Mouse (Mus musculus): ENCODE results near the gene Pik3r1. TPM values are rescaled to one million over a fixed set of nuclear protein-coding genes. Genes with fewer than 3 reads are reported as not detected.
A peak's percentile ranks its signal among the peaks of the same experiment; 100 is the strongest.

Gene Pik3r1
- polyA plus RNA-seq, 3 experiments from 2014 or later, result 78.0 to 94.8 (median 90.1) TPM

GRCm38 (mm10) chr13:101766605-101767012 lies 1.4 kb downstream of the Pik3r1 start:
- no peak for ATAC-seq

GRCm38 (mm10) chr13:101765976-101766375 lies 2.0 kb downstream of the Pik3r1 start:
- ATAC-seq, result no peak

- ATAC-seq, result no peak
Measured at GRCm38 (mm10) chr13:101764111-101764510, 3.9 kb downstream of the Pik3r1 start.

DNA sequence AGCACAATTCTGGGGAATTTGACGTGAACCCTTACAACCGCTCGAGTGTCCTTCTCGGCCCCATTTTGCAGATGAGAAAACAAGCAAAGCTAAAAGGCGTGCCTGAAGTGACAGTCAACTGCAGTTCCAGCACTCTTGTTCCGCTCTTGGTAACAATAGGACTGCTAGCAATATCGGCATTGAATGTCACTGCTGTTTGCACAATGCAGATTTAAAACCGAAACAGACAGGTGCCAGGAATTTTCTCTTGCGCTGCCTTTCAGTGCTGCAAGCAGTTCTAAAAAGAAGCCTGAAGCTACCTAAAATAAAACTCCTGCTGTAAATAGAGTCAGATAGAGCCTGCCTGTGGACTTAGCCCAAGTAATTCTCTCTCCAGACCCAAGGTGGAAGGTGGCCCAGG lies 4.3 kb downstream of the Pik3r1 start:
- ATAC-seq, result no peak

- ATAC-seq, result no peak
Measured at GRCm38 (mm10) chr13:101763149-101763548, 4.9 kb downstream of the Pik3r1 start.

DNA sequence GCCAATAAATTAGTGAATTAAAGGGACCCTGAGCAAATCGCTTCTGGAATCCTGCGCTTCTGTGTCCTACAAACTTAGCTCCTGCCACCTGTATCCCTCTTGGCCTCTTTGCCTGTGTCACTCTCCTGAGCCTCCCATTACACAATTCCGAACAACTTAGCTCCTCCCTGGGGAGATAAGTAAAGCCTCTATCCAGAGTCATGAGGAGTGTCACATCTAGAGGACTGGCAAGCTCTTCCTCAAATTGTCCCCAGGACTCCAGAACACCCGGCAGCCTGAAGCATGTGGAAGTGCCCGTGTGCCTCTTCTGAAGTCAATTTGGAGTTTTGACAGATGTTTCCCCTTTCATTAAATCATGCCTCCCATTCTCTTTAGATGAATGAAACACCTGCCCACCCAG lies 6.4 kb downstream of the Pik3r1 start:
- ATAC-seq, result no peak

DNA sequence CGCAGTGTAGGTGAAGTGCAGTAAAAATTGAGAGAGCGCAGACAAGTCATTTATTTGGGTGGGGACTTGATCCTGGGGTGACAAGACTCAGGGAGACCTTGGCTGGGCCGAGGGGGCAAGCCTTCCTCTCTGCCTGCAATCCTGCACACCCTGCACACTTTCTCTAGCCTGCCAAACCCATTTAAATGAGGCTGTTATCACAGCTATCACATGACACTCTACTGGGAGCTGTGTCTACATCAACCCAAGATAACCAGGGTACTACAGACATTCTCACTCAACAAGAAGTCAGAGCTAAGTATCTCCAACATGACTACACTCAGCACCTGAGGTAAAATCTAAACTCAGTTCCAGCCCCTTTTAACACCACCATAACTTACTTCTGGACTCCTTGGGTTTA lies 7.1 kb downstream of the Pik3r1 start:
- no peak for ATAC-seq

DNA sequence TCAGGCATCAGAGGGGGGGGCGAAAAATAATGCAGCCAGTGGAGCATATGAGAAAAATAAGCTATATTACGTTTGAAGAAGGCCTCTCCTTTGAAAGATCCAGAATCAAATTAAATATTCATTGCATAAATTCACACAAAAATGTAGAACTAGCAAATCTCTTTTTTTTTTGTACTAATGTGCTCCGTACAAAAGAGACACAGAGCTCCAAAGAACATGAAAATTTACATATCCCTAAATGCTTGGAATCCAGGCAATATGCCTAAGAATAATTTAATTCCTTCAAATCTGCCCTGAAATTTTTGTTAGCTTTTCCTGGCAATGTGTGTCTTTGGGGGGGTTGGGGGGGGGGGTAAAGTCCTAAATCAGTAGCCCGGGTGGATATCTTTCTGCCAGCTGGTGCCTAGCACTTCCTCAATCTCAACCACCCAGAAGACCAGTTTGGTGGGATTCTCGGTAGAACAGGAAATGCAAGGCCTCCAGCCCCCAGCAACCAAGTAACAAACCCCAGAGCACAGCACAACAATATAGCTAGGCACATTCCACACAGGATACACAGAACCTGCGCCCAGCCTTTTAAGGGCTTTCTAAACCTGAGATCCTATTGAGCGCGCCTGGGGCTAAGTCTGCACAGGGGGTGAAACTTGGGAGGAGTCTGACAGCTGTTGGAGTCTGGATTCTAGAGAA lies 7.9 kb downstream of the Pik3r1 start:
- ATAC-seq, result peak; percentile 37

- ATAC-seq, result peak; percentile 57
Measured at GRCm38 (mm10) chr13:101759281-101759871, 8.6 kb downstream of the Pik3r1 start.

- no peak for ATAC-seq
Measured at GRCm38 (mm10) chr13:101757801-101758422, 10.1 kb downstream of the Pik3r1 start.

DNA sequence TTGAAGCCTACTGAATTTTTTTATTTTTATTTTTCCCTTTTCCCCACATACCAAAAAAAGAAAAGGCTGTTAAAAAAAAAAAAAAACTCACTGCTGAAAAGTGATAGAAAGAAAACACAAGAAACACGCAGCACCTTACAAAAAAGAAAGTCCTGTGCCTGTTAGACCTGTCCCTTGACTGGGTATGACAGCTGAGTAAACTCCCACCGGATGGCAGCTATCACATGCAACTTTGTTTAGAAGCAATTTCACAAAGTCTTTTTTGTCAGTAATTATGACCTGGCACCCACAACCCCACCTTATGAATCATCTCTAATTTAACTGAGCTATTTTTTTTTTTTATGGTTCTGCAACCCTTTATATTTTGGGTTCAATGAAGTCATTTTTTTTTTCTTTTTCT lies 12.8 kb downstream of the Pik3r1 start:
- no peak for ATAC-seq

- ATAC-seq, result no peak
Measured at GRCm38 (mm10) chr13:101753639-101754038, 14.4 kb downstream of the Pik3r1 start.

DNA sequence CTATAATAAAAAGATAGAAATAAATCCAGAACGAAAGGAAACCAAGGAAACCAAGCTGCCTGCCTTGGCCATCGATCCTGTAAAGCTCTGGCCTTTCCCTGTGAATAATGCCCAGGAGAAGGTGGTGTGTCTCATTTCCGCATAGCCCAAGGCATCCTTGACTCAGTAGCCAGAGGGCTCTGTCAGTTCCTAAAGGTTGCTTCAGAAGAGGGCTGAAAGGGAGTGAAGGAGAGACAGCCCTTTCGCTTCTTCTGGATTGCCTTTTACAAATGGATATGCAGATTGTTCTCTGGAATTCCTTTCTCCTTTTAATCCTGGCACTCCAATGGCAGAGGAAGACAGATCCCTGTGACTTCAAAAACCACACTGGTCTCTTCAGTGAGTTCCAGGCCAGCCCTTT lies 16.2 kb downstream of the Pik3r1 start:
- ATAC-seq, result no peak

DNA sequence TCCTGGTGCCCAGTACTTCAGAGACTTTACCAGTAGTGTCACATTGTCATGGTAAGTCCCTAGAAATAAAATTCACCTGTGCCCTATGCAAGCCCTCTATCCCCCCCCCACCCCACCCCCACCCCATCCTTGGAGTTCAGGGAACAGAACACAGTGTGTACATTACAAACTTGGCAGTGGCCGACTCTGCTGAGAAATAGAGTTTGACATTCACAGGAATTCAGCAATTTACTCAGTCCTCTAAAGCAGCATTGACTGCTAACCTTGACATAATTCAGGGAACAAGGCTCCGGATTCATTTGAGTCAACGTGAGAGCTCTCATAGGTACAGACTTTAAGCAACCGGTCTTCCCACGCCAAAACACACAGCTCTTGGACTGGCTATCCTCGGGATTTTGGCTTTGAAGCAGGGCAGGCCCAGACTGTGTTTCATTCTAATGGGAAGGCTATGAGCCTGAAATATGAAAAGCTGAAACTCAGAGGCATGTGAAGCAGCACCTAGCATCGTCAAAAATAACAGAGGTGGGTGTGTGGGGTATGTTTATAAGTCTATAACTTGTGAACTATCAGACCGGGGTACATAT lies 21.9 kb downstream of the Pik3r1 start:
- no peak for ATAC-seq

GRCm38 (mm10) chr13:101744943-101745342 lies 23.1 kb downstream of the Pik3r1 start:
- ATAC-seq, result peak; percentile 28

GRCm38 (mm10) chr13:101744053-101744452 lies 24.0 kb downstream of the Pik3r1 start:
- no peak for ATAC-seq

DNA sequence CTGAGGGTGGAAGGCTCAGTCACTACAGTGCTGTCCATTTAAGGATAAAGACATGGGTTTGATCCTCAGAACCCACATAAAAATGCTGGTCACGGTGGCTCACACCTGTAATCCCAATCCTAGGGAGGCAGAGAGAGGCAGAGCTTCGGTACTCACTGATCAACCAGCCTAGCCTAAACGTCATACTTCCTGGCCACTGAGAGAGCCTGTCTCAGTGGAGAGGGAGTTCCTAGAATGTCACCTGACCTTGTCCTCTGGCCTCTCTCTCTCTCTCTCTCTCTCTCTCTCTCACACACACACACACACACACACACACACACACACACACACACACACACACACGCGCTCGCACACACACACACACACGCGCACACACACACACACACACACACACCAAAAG lies 24.8 kb downstream of the Pik3r1 start:
- no peak for ATAC-seq

DNA sequence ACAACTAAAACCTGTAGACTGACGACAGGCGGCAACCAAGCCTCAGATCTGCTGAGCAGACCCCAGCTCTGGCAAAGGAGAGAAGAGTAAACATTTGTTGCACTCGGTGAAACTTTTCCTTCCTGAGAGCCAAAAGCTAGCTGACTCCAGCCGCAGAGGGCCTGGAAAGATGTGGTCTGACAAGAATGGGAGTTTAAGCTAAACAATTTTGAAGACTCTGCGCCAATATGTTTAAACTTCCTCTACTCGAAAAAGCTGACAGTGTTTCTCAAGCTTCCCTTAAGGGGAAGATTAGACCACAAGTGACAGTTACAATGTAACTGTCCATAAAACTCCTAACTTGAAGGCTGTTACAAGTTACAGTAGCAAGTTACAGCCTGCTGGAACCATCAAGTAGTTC lies 25.4 kb downstream of the Pik3r1 start:
- no peak for ATAC-seq

DNA sequence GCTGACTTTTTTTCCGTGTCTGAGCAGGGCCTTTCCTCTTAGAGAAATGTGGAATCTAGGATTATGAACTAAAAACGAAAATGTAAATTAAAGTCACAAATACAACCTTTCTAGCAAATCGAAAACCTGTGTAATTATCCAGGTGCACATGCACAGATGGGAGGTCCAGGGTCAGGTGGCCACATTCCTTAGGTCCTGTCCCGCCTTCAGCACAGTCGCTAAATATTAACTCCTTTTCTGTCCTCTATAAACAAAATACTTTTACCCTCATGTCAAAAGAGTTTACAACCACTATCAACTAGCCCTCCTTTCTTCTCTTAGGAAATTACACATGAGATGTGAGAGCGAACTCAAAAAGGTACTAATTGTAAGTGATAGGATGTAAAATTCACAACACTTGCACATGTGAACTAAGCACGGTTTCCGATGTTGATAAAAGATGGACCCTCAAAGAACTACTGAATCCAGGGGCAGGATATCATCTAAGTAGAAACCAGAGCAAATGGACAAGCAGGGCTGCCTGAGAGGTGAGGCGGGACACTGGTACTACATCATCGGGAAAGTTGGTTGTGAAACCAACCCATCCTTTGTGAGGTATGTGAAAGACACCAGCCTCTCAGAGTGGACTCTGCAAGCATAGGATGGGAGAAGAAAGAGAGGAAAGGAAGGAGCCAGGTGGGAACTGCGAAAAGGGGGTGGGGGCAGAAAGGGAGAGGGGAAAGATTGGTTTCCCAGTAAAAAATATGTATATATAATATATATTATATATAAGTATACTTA lies 26.3 kb downstream of the Pik3r1 start:
- ATAC-seq, result no peak

GRCm38 (mm10) chr13:101739732-101740381 lies 28.2 kb downstream of the Pik3r1 start:
- ATAC-seq, result no peak

DNA sequence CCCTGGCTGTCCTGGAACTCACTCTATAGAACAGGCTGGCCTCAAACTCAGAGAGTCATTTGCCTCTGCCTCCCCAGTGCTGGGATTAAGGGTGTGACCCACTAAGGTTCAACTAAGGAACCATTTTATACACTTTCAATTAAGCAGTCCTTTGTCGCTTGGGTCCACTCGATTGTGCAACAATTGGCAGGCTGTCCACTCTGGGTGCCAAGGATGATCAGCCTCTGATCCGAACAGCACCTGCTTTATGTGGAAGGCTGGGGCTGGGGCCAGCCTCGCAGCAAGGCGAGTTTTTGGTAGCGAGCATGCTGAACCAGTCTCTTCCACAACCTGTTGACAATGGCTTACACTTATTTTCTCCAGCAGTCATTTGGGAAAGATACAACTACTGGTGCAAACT lies 29.2 kb downstream of the Pik3r1 start:
- no peak for ATAC-seq
